Mouse (Mus musculus) neural tube, embryonic 14.5 days (tissue): Measurements from ENCODE around the gene Tmem125. TPM values are rescaled to one million over a fixed set of nuclear protein-coding genes. Genes with fewer than 3 reads are reported as not detected.
A peak's percentile ranks its signal among the peaks of the same experiment; 100 is the strongest.

Experiments used
- ATAC-seq: fragments of 200-750 bp; cut with Nextera tagmentation; 2 replicates; pipeline ENCODE4 v1.8.0; 2017; ENCODE audit warnings: low read depth, mild to moderate bottlenecking, moderate TSS enrichment, moderate library complexity
- H3K27ac ChIP-seq: fragments of 300-500 bp; sonication (generic); 2 replicates; pipeline ENCODE4 v1.5.1; 2014; ENCODE audit warnings: low read depth, mild to moderate bottlenecking, control low read depth, low read length, moderate library complexity, mixed read lengths
- H3K27me3 ChIP-seq: fragments of 300-500 bp; sonication (generic); 2 replicates; pipeline ENCODE4 v1.6.1; 2014; ENCODE audit warnings: low read length; ENCODE audit not compliant: control insufficient read depth, insufficient read depth
- H3K36me3 ChIP-seq: fragments of 300-500 bp; sonication (generic); 2 replicates; pipeline ENCODE4 v1.6.1; 2014; ENCODE audit warnings: low read length, mixed read lengths; ENCODE audit not compliant: control insufficient read depth, insufficient read depth
- H3K4me1 ChIP-seq: fragments of 300-500 bp; sonication (generic); 2 replicates; pipeline ENCODE4 v1.6.1; 2014; ENCODE audit warnings: low read length; ENCODE audit not compliant: control insufficient read depth, insufficient read depth
- H3K4me2 ChIP-seq: fragments of 300-500 bp; sonication (generic); 2 replicates; pipeline ENCODE4 v1.6.1; 2014; ENCODE audit warnings: mild to moderate bottlenecking, low read depth, low read length, control low read depth
- H3K4me3 ChIP-seq: fragments of 300-500 bp; sonication (generic); 2 replicates; pipeline ENCODE4 v1.5.1; 2014; ENCODE audit warnings: low read depth, low read length, control low read depth, mixed read lengths
- H3K9ac ChIP-seq: fragments of 300-500 bp; sonication (generic); replicated peaks from 2 replicates; pipeline ENCODE4 v1.6.1; 2014; ENCODE audit warnings: low read depth, mild to moderate bottlenecking, control low read depth, low read length, mixed read lengths
- H3K9me3 ChIP-seq: fragments of 300-500 bp; sonication (generic); 2 replicates; pipeline ENCODE4 v1.6.1; 2016; ENCODE audit warnings: low read length; ENCODE audit not compliant: control insufficient read depth
- WGBS: fragments of 180-500 bp; shearing (Covaris S2); extraction: QIAGEN DNeasy Blood & Tissue Kit; methylation state at CpG from one replicate; pipeline ENCODE4 v1.1.7; 2014; 5-methylcytosine and 5-hydroxymethylcytosine counted together
- polyA plus RNA-seq: library from polyadenylated mRNA; unstranded; fragments of >200 nt; fragmentation: Nextera tagmentation; extraction: Ambion mirVana; gene quantifications from 2 replicates; pipeline ENCODE4 v1.2.1, GENCODE M21; 2014

The Tmem125 gene
- polyA plus RNA-seq, 1 experiment from 2014 or later = not detected

- no peak overlapping the region for H3K9ac ChIP-seq
- no peak overlapping the region for H3K4me3 ChIP-seq
- H3K4me2 ChIP-seq = no peak overlapping the region
- no peaks in the 10 kb centered on the region for H3K4me1 ChIP-seq
- H3K9me3 ChIP-seq = no peaks in the 10 kb centered on the region
- H3K36me3 ChIP-seq = no peaks in the 10 kb centered on the region
- H3K27ac ChIP-seq = no peak overlapping the region
- no peak for ATAC-seq
- WGBS = 44% methylated on average over 5 of the region's 5 CpGs
- H3K27me3 ChIP-seq = no peaks in the 10 kb centered on the region
Observed at GRCm38 (mm10) chr4:118527335-118527681, 16.5 kb downstream of the Tmem125 start.

- H3K9ac ChIP-seq = no peak within 1 kb of the TSS
- H3K4me3 ChIP-seq = no peak within 1 kb of the TSS
- H3K4me1 ChIP-seq = no peaks in the 10 kb centered on the region
- H3K27ac ChIP-seq = no peak within 1 kb of the TSS
- no peaks in the 10 kb centered on the region for H3K36me3 ChIP-seq
- no peak for ATAC-seq
- WGBS = 48% methylated on average over 17 of the region's 17 CpGs
- H3K27me3 ChIP-seq = no peaks in the 10 kb centered on the region
- H3K9me3 ChIP-seq = no peaks in the 10 kb centered on the region
- H3K4me2 ChIP-seq = no peak within 1 kb of the TSS
Observed at GRCm38 (mm10) chr4:118526408-118527334, 17.2 kb downstream of the Tmem125 start, which contains the start of gene 2610528J11Rik. TSS of gene 2610528J11Rik (plus strand) at chr4:118526999.

- Histone ChIP-seq H3K36me3 (no peaks in the 10 kb centered on the region), H3K4me1 (no peaks in the 10 kb centered on the region), H3K4me2 (no peak overlapping the region), H3K4me3 (no peak overlapping the region), H3K27ac (no peak overlapping the region), H3K9ac (no peak overlapping the region), H3K27me3 (no peaks in the 10 kb centered on the region), H3K9me3 (no peaks in the 10 kb centered on the region)
- no peak for ATAC-seq
- WGBS = 71% methylated on average over 3 of the region's 3 CpGs
Observed at GRCm38 (mm10) chr4:118525779-118526178, 18.1 kb downstream of the Tmem125 start.

GRCm38 (mm10) chr4:118523976-118524375 is 19.9 kb downstream of the Tmem125 start:
- ATAC-seq = no peak
- Histone ChIP-seq H3K27ac (no peak overlapping the region), H3K27me3 (no peaks in the 10 kb centered on the region), H3K36me3 (no peaks in the 10 kb centered on the region), H3K4me1 (no peaks in the 10 kb centered on the region), H3K4me3 (no peak overlapping the region), H3K9ac (no peak overlapping the region), H3K4me2 (no peak overlapping the region), H3K9me3 (no peaks in the 10 kb centered on the region)
- 52% methylated on average over 7 of the region's 7 CpGs for WGBS

GRCm38 (mm10) chr4:118522248-118522647 is 21.6 kb downstream of the Tmem125 start:
- Histone ChIP-seq H3K4me1 (no peaks in the 10 kb centered on the region), H3K4me3 (no peak overlapping the region), H3K4me2 (no peak overlapping the region), H3K27me3 (no peaks in the 10 kb centered on the region), H3K27ac (no peak overlapping the region), H3K9ac (no peak overlapping the region), H3K36me3 (no peaks in the 10 kb centered on the region), H3K9me3 (no peaks in the 10 kb centered on the region)
- ATAC-seq = no peak
- WGBS = 91% methylated on average over 7 of the region's 7 CpGs

GRCm38 (mm10) chr4:118518208-118518607 is 25.6 kb downstream of the Tmem125 start:
- 72% methylated on average over 5 of the region's 5 CpGs for WGBS
- H3K27ac ChIP-seq = no peak overlapping the region
- no peaks in the 10 kb centered on the region for H3K4me1 ChIP-seq
- ATAC-seq = no peak
- H3K9ac ChIP-seq = no peak overlapping the region
- H3K9me3 ChIP-seq = no peaks in the 10 kb centered on the region
- H3K4me2 ChIP-seq = no peak overlapping the region
- H3K36me3 ChIP-seq = no peaks in the 10 kb centered on the region
- no peak overlapping the region for H3K4me3 ChIP-seq
- no peaks in the 10 kb centered on the region for H3K27me3 ChIP-seq

- no peak overlapping the region for H3K27ac ChIP-seq
- H3K36me3 ChIP-seq = no peaks in the 10 kb centered on the region
- H3K4me3 ChIP-seq = no peak overlapping the region
- no peak overlapping the region for H3K4me2 ChIP-seq
- no peaks in the 10 kb centered on the region for H3K9me3 ChIP-seq
- 0 out of 2 replicates have a peak, but pooled peaks have one; percentile 6 for ATAC-seq
- no peaks in the 10 kb centered on the region for H3K27me3 ChIP-seq
- H3K4me1 ChIP-seq = no peaks in the 10 kb centered on the region
- H3K9ac ChIP-seq = no peak overlapping the region
- 27% methylated on average over 16 of the region's 16 CpGs for WGBS
Observed at GRCm38 (mm10) chr4:118517497-118518146, 26.2 kb downstream of the Tmem125 start.

- peak overlapping the region; percentile 1; the same call in 1 of the 2 replicates for H3K4me2 ChIP-seq
Observed at GRCm38 (mm10) chr4:118516699-118517496, 26.9 kb downstream of the Tmem125 start.

More at GRCm38 (mm10) chr4:118516699-118517496, 26.9 kb downstream of the Tmem125 start:
- Histone ChIP-seq H3K36me3 (no peaks in the 10 kb centered on the region), H3K9me3 (no peaks in the 10 kb centered on the region), H3K27me3 (no peaks in the 10 kb centered on the region), H3K4me1 (no peaks in the 10 kb centered on the region), H3K9ac (no peak overlapping the region; the same call in 1 of the 2 replicates), H3K4me3 (no peak overlapping the region), H3K27ac (no peak overlapping the region)
- 27% methylated on average over 20 of the region's 20 CpGs for WGBS
- ATAC-seq = peak; percentile 14; the same call in 1 of the 2 replicates
